Mouse (Mus musculus) erythroblast, embryonic 14.5 days (primary cell): ENCODE data around the gene Hsbp1.

Experiments used
- GATA1 ChIP-seq: IDR thresholded peaks from 2 replicates; pipeline ENCODE4 v1.6.1; 2012; ENCODE audit warnings: low read length, inconsistent platforms, mixed read lengths
- TAL1 ChIP-seq: IDR thresholded peaks from 3 replicates; pipeline ENCODE4 v1.6.1; 2012; ENCODE audit warnings: low read length, inconsistent platforms, mixed read lengths

GRCm38 (mm10) chr8:119386988-119387387 is 42.7 kb downstream of the Hsbp1 start:
- TF ChIP-seq GATA1: no peak
- no peak for TF ChIP-seq TAL1
